ENCODE assay signal across 7 mouse cellular contexts in the genomic region with DNA sequence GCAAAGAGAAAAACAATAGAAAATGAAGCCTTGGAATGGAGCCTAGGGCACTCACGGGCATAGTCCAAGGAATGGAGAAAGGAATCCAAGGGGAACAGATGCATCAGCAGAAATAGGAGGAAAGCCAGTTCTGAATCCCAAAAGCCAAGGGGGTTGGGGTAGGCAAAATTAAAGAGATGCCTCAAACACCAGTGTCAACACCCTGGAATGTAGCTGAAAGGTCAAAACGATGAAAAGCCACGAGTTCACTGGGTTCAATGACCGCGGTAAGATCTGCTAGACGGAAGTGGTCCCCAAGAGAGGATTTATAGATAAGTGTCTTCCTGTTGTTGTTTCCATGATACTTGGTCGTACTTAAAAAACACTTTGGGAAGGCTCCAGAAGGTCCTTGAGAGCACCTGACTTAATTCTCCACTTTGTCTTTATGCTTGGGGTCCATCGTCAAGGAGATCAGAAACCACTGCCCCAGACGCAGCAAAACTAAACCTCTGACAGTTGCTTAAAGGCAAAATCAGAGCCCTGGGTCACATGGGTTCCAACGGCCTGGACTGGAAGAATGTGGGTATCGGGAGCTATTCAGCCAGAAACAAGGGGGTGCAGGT. TPM values are rescaled to one million over a fixed set of nuclear protein-coding genes. Genes with fewer than 3 reads are reported as not detected.
A peak's percentile ranks its signal among the peaks of the same experiment; 100 is the strongest.
DNase-seq lines count a peak whose midpoint lies in the region; ATAC-seq and TF ChIP-seq lines count a peak whose summit lies in the region.

No protein-coding gene starts in this region.

- ATAC-seq in embryonic facial prominence, embryonic 14.5 days (ENCODE audit: low read depth): no peak
- ATAC-seq in hindbrain, embryonic 14.5 days (ENCODE audit: low FRiP score): no peak
- peak; percentile 8; the same call in 1 of the 2 replicates for ATAC-seq in liver, embryonic 11.5 days (replicated peaks; ENCODE audit: low FRiP score)

- TF ChIP-seq POLR2A in CH12.LX (IDR thresholded peaks at IDR 0.05; ENCODE audit: low read depth, low read length) (no peak), myocyte (IDR thresholded peaks at IDR 0.05; ENCODE audit: insufficient read length, low read depth) (no peak)

- H3K27ac ChIP-seq in CH12.LX (ENCODE audit: insufficient read depth, low read depth): no peak overlapping the region; the same call in 1 of the 2 replicates
- H3K27ac ChIP-seq in embryonic facial prominence, embryonic 14.5 days (replicated peaks; ENCODE audit: low read depth, low read length): peak overlapping the region; percentile 91
- H3K27ac ChIP-seq in hindbrain, embryonic 14.5 days: peak overlapping the region; percentile 87
- H3K27ac ChIP-seq in liver, embryonic 11.5 days (ENCODE audit: low read depth, low read length): peak overlapping the region; percentile 91

- no peaks in the 10 kb centered on the region for H3K9me3 ChIP-seq in CH12.LX (replicated peaks; ENCODE audit: low read length)
- H3K9me3 ChIP-seq in embryonic facial prominence, embryonic 14.5 days (ENCODE audit: control insufficient read depth, low read length): no peaks in the 10 kb centered on the region
- H3K9me3 ChIP-seq in hindbrain, embryonic 14.5 days (ENCODE audit: control insufficient read depth, low read length): no peaks in the 10 kb centered on the region
- no peaks in the 10 kb centered on the region for H3K9me3 ChIP-seq in liver, embryonic 11.5 days (ENCODE audit: control insufficient read depth, low read length)

- DNase-seq in CH12.LX (ENCODE audit: extremely low read depth): peak; percentile 48
- peak; percentile 48 for DNase-seq in NIH3T3 (ENCODE audit: low read depth)
- DNase-seq in embryonic facial prominence, embryonic 14.5 days (ENCODE audit: low spot score): peak; percentile 26
- no peak for DNase-seq in hindbrain, embryonic 14.5 days (ENCODE audit: low spot score)
- no peak for DNase-seq in liver, embryonic 11.5 days (ENCODE audit: low spot score)
- DNase-seq in left cerebral cortex, adult 18-20 months (ENCODE audit: low spot score in 2 of 2): no peak

- H3K4me3 ChIP-seq in CH12.LX (replicated peaks in 1 of 3; ENCODE audit: low read depth in 2 of 3, low read length in 2 of 3, poor library complexity in 1 of 3) (peak overlapping the region; percentile 66 to 84 (median 83)), myocyte (peak overlapping the region; percentile 97)
- H3K4me3 ChIP-seq in embryonic facial prominence, embryonic 14.5 days (ENCODE audit: low read depth, low read length): peak overlapping the region; percentile 81
- peak overlapping the region; percentile 86 for H3K4me3 ChIP-seq in hindbrain, embryonic 14.5 days (replicated peaks; ENCODE audit: low read length)
- peak overlapping the region; percentile 89 for H3K4me3 ChIP-seq in liver, embryonic 11.5 days (ENCODE audit: low read depth, low read length)

- H3K79me2 ChIP-seq in CH12.LX (replicated peaks; ENCODE audit: control insufficient read depth, extremely low read depth, insufficient read depth, poor library complexity, severe bottlenecking) (peaks cover 29% of the 10 kb centered on the region), myocyte (ENCODE audit: control insufficient read depth, insufficient read depth) (peaks cover 55% of the 10 kb centered on the region)

- no peak for TF ChIP-seq RAD21 in CH12.LX (IDR thresholded peaks at IDR 0.05; ENCODE audit: low read depth, low read length)

- TF ChIP-seq CTCF in CH12.LX (conservative IDR thresholded peaks at IDR 0.05 in 1 of 2, IDR thresholded peaks at IDR 0.05 in 1 of 2; ENCODE audit: low read depth in 2 of 2, low read length in 2 of 2): no peak

- H3K4me2 ChIP-seq in CH12.LX (ENCODE audit: insufficient read depth, low read depth, poor library complexity, severe bottlenecking) (peak overlapping the region; percentile 99), myocyte (ENCODE audit: low read depth) (peak overlapping the region; percentile 98)
- peak overlapping the region; percentile 91 for H3K4me2 ChIP-seq in embryonic facial prominence, embryonic 14.5 days (ENCODE audit: low read depth, low read length)
- peak overlapping the region; percentile 80 for H3K4me2 ChIP-seq in hindbrain, embryonic 14.5 days (replicated peaks)
- H3K4me2 ChIP-seq in liver, embryonic 11.5 days: peak overlapping the region; percentile 91

- peaks cover 10 to 40% of the 10 kb centered on the region in 2 experiments for H3K4me1 ChIP-seq in CH12.LX (ENCODE audit: control insufficient read depth in 1 of 2, insufficient read depth in 2 of 2)
- H3K4me1 ChIP-seq in embryonic facial prominence, embryonic 14.5 days (ENCODE audit: control insufficient read depth, insufficient read depth, low read length): peaks cover 13% of the 10 kb centered on the region
- peaks cover 20% of the 10 kb centered on the region for H3K4me1 ChIP-seq in hindbrain, embryonic 14.5 days (replicated peaks; ENCODE audit: control insufficient read depth, insufficient read depth, low read length)
- peaks cover 9% of the 10 kb centered on the region; the same call in 1 of the 2 replicates for H3K4me1 ChIP-seq in liver, embryonic 11.5 days (replicated peaks; ENCODE audit: control insufficient read depth, insufficient read depth, low read length)

- no peaks in the 10 kb centered on the region for H3K27me3 ChIP-seq in CH12.LX (replicated peaks)
- H3K27me3 ChIP-seq in embryonic facial prominence, embryonic 14.5 days (replicated peaks; ENCODE audit: control insufficient read depth, insufficient read depth, low read length): 0 out of 2 replicates have a peak, but pooled peaks cover 4% of the 10 kb centered on the region
- H3K27me3 ChIP-seq in hindbrain, embryonic 14.5 days (ENCODE audit: control insufficient read depth, insufficient read depth, low read length): peaks cover 7% of the 10 kb centered on the region; the same call in 1 of the 2 replicates
- no peaks in the 10 kb centered on the region for H3K27me3 ChIP-seq in liver, embryonic 11.5 days (replicated peaks; ENCODE audit: control insufficient read depth, insufficient read depth, low read length)
- H3K27me3 ChIP-seq in myocyte (ENCODE audit: control insufficient read depth, insufficient read depth, insufficient read length): no peaks in the 10 kb centered on the region

- TF ChIP-seq EP300 in CH12.LX (IDR thresholded peaks at IDR 0.05; ENCODE audit: low read length): no peak

- in situ Hi-C loops in CH12.LX (cut with MboI; ENCODE audit: low pct_ligation_motif_present, low pct_unique_long_range_greater_than_20kb, low sequenced_read_pairs): no loop called here

- H3K9ac ChIP-seq in CH12.LX (ENCODE audit: insufficient read depth, low read depth): peak overlapping the region; percentile 89
- H3K9ac ChIP-seq in embryonic facial prominence, embryonic 14.5 days (ENCODE audit: low read depth, low read length): peak overlapping the region; percentile 90
- peak overlapping the region; percentile 88 for H3K9ac ChIP-seq in hindbrain, embryonic 14.5 days
- H3K9ac ChIP-seq in liver, embryonic 11.5 days (ENCODE audit: low read depth, low read length): peak overlapping the region; percentile 89

- H3K36me3 ChIP-seq in CH12.LX (replicated peaks in 1 of 2; ENCODE audit: control insufficient read depth in 1 of 2, insufficient read depth in 1 of 2, low read length in 1 of 2) (peaks cover 7 to 15% of the 10 kb centered on the region in 2 experiments), myocyte (ENCODE audit: control insufficient read depth, insufficient read depth) (peaks cover 2% of the 10 kb centered on the region)
- peaks cover 11% of the 10 kb centered on the region; the same call in 1 of the 2 replicates for H3K36me3 ChIP-seq in embryonic facial prominence, embryonic 14.5 days (ENCODE audit: control insufficient read depth, insufficient read depth, low read length)
- H3K36me3 ChIP-seq in hindbrain, embryonic 14.5 days (replicated peaks; ENCODE audit: control insufficient read depth, insufficient read depth): peaks cover 13% of the 10 kb centered on the region; the same call in 1 of the 2 replicates
- peaks cover 3% of the 10 kb centered on the region; the same call in 1 of the 2 replicates for H3K36me3 ChIP-seq in liver, embryonic 11.5 days (ENCODE audit: control insufficient read depth, insufficient read depth, low read length)

- H3ac ChIP-seq in myocyte (ENCODE audit: control insufficient read depth, insufficient read length): peak overlapping the region; percentile 54

- dilution Hi-C loops in CH12.LX (cut with MboI; ENCODE audit: extremely low pct_ligation_motif_present, extremely low pct_unique_long_range_greater_than_20kb, low sequenced_read_pairs): no loop called here

- 0% methylated on average over 11 of the region's 11 CpGs for WGBS in embryonic facial prominence, embryonic 14.5 days
- 2% methylated on average over 11 of the region's 11 CpGs for WGBS in hindbrain, embryonic 14.5 days
- WGBS in liver, embryonic 11.5 days: under 1% methylated on average over 11 of the region's 11 CpGs

RNA-seq across cellular contexts. Expression of a gene that starts 0.7 kb away (rescaled TPM):
- total RNA-seq in CH12.LX (2012; rRNA removed) (27.2 and 33.8 TPM in 2 replicates), CH12.LX (2014; rRNA removed) (97.6 and 110 TPM in 2 replicates)
- polyA plus RNA-seq in CH12.LX (2012; ENCODE audit: insufficient read length, low read depth) (60.4 and 70.1 TPM in 2 replicates), myocyte (2012; fragmentation: generic; extraction: Trizol) (17.2 TPM)
- 85.7 and 90.0 TPM in 2 replicates for polyA plus RNA-seq in embryonic facial prominence, embryonic 14.5 days (2014; fragmentation: Nextera tagmentation; extraction: Ambion mirVana)
- 149 and 166 TPM in 2 replicates for polyA plus RNA-seq in hindbrain, embryonic 14.5 days (2014; fragmentation: Nextera tagmentation; extraction: Ambion mirVana)
- polyA plus RNA-seq in liver, embryonic 11.5 days (2014; fragmentation: Nextera tagmentation; extraction: Ambion mirVana): 71.2 and 78.2 TPM in 2 replicates
- total RNA-seq in left cerebral cortex, adult 18-20 months (2021): 100 to 1,000 TPM; 145 to 150 TPM

RNA-seq across cellular contexts. Expression of a gene that starts 10.6 kb away (rescaled TPM):
- total RNA-seq in CH12.LX (2012; rRNA removed) (9.6 and 10.7 TPM in 2 replicates), CH12.LX (2014; rRNA removed) (17.1 and 19.1 TPM in 2 replicates)
- polyA plus RNA-seq in CH12.LX (2012; ENCODE audit: insufficient read length, low read depth) (9.4 and 13.1 TPM in 2 replicates), myocyte (2012; fragmentation: generic; extraction: Trizol) (40.6 TPM)
- 27.9 and 28.7 TPM in 2 replicates for polyA plus RNA-seq in embryonic facial prominence, embryonic 14.5 days (2014; fragmentation: Nextera tagmentation; extraction: Ambion mirVana)
- polyA plus RNA-seq in hindbrain, embryonic 14.5 days (2014; fragmentation: Nextera tagmentation; extraction: Ambion mirVana): 21.3 and 22.1 TPM in 2 replicates
- 23.1 and 24.4 TPM in 2 replicates for polyA plus RNA-seq in liver, embryonic 11.5 days (2014; fragmentation: Nextera tagmentation; extraction: Ambion mirVana)
- total RNA-seq in left cerebral cortex, adult 18-20 months (2021): 10 to 100 TPM; 32.3 to 35.0 TPM

RNA-seq across cellular contexts. Expression of a gene that starts 33.2 kb away (rescaled TPM):
- 68.9 and 69.2 TPM in 2 replicates for total RNA-seq in CH12.LX (2012; rRNA removed)
- 190 and 191 TPM in 2 replicates for total RNA-seq in CH12.LX (2014; rRNA removed)
- 125 and 185 TPM in 2 replicates for polyA plus RNA-seq in CH12.LX (2012; ENCODE audit: insufficient read length, low read depth)
- 214 and 219 TPM in 2 replicates for polyA plus RNA-seq in embryonic facial prominence, embryonic 14.5 days (2014; fragmentation: Nextera tagmentation; extraction: Ambion mirVana)
- polyA plus RNA-seq in hindbrain, embryonic 14.5 days (2014; fragmentation: Nextera tagmentation; extraction: Ambion mirVana): 212 and 215 TPM in 2 replicates
- polyA plus RNA-seq in liver, embryonic 11.5 days (2014; fragmentation: Nextera tagmentation; extraction: Ambion mirVana): 165 and 171 TPM in 2 replicates
- 104 TPM for polyA plus RNA-seq in myocyte (2012; fragmentation: generic; extraction: Trizol)
- total RNA-seq in left cerebral cortex, adult 18-20 months (2021): 10 to 100 TPM; 88.2 to 91.3 TPM

Comparison
In these comparisons a context has a peak if more than half of its experiments do, and no peak if none do; other contexts are left out.
1. DNase-seq: peak in CH12.LX (single experiment), NIH3T3 (single experiment) and embryonic facial prominence, embryonic 14.5 days (single experiment); none in hindbrain, embryonic 14.5 days (single experiment), liver, embryonic 11.5 days (single experiment) and left cerebral cortex, adult 18-20 months (0 of 2).
2. Peak in every context shown above with its lines, with median percentiles within 50 percentile points of each other: H3K4me2 ChIP-seq, H3K4me3 ChIP-seq and H3K9ac ChIP-seq.